ENCODE assay signal across 8 mouse cellular contexts in the genomic region with DNA sequence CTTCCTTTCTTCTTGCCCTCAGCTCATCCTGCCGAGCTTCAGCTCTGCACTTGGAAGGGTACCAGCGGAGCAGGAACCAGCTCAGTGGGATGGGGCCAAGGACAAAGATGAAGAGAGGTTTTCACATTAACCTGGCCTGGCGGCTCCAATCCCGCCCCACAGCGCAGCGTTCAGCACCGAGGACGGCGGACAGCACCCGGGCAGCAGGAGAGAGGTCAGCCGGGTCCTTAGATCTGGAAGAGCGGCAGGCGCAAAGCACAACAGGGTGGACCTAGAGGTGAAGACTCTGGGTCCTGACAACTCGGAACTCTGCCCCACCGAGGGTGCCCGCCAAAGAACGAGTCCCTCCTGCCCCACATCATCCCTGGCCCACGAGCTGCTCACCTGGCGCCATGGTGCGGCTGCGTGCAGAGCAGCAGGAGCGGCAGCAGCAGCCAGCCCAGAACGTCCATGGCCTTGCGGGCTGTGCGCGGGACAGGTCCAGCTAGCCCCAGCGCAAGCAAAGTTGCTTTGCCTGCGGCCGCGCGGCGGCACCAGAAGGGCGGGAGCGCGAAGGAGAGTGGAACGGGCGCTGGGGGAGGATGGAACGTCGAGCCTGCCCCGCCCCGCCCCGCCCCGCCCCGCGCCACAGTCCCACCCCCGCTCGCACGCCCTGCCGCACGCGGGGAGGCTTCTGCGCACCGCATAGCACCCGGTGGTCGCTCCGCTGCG. TPM values are rescaled to one million over a fixed set of nuclear protein-coding genes. Genes with fewer than 3 reads are reported as not detected.
A peak's percentile ranks its signal among the peaks of the same experiment; 100 is the strongest.
DNase-seq lines count a peak whose midpoint lies in the region; ATAC-seq and TF ChIP-seq lines count a peak whose summit lies in the region.

A gene (minus strand): TSS at position 602 of the 711 bp plus-strand sequence.

- no peak for TF ChIP-seq EP300 in heart, postnatal 0 days (IDR thresholded peaks at IDR 0.05; ENCODE audit: low read depth)

- peak within 1 kb of the TSS; percentile 88 for H3K4me2 ChIP-seq in embryonic facial prominence, embryonic 12.5 days (replicated peaks)
- peak within 1 kb of the TSS; percentile 47 for H3K4me2 ChIP-seq in heart, postnatal 0 days (ENCODE audit: low read depth, low read length)
- peak within 1 kb of the TSS; percentile 72 for H3K4me2 ChIP-seq in lung, embryonic 15.5 days

- peak; percentile 29 for DNase-seq in CD4-positive helper T cell, adult 2 months (ENCODE audit: low read depth, low spot score)
- DNase-seq in adrenal gland, postnatal 14 days = peak; percentile 84
- DNase-seq in heart, postnatal 0 days (ENCODE audit: low spot score) = peak; percentile 39
- DNase-seq in kidney, postnatal 36 days = peak; percentile 78 to 91
- DNase-seq in retina, embryonic 14.5 days (ENCODE audit: low spot score) = peak; percentile 57
- no peak for DNase-seq in spleen, adult 18-20 months

- no peaks in the 10 kb centered on the region for H3K9me3 ChIP-seq in embryonic facial prominence, embryonic 12.5 days
- H3K9me3 ChIP-seq in heart, postnatal 0 days (replicated peaks; ENCODE audit: control insufficient read depth, low read length) = no peaks in the 10 kb centered on the region
- H3K9me3 ChIP-seq in lung, embryonic 15.5 days = no peaks in the 10 kb centered on the region

- ATAC-seq in embryonic facial prominence, embryonic 12.5 days (ENCODE audit: insufficient number of reproducible peaks, insufficient read depth, low FRiP score, low TSS enrichment) = no peak
- ATAC-seq in heart, postnatal 0 days (ENCODE audit: insufficient read depth, low read depth) = peak; percentile 64
- ATAC-seq in lung, embryonic 15.5 days (ENCODE audit: borderline replicate concordance, extremely low read depth, low FRiP score, low TSS enrichment) = peak; percentile 49; the same call in 1 of the 2 replicates

- H3K4me1 ChIP-seq in embryonic facial prominence, embryonic 12.5 days = 0 out of 2 replicates have a peak, but pooled peaks cover 8% of the 10 kb centered on the region
- no peaks in the 10 kb centered on the region for H3K4me1 ChIP-seq in heart, postnatal 0 days (ENCODE audit: control insufficient read depth, insufficient read depth)
- H3K4me1 ChIP-seq in lung, embryonic 15.5 days = peaks cover 7% of the 10 kb centered on the region

- peaks cover 42% of the 10 kb centered on the region for H3K27me3 ChIP-seq in embryonic facial prominence, embryonic 12.5 days
- peaks cover 45% of the 10 kb centered on the region for H3K27me3 ChIP-seq in heart, postnatal 0 days (ENCODE audit: control insufficient read depth, insufficient read depth, low read length)
- H3K27me3 ChIP-seq in lung, embryonic 15.5 days = peaks cover 29% of the 10 kb centered on the region

- TF ChIP-seq CTCF in heart, postnatal 0 days (IDR thresholded peaks at IDR 0.05; ENCODE audit: low read depth) = no peak

- under 1% methylated on average over 42 of the region's 57 CpGs for WGBS in embryonic facial prominence, embryonic 12.5 days
- WGBS in heart, postnatal 0 days = 2% methylated on average over 36 of the region's 57 CpGs
- 1% methylated on average over 38 of the region's 57 CpGs for WGBS in lung, embryonic 15.5 days

- H3K4me3 ChIP-seq in embryonic facial prominence, embryonic 12.5 days = peak within 1 kb of the TSS; percentile 41
- H3K4me3 ChIP-seq in heart, postnatal 0 days (ENCODE audit: low read depth, low read length) = peak within 1 kb of the TSS; percentile 10
- H3K4me3 ChIP-seq in lung, embryonic 15.5 days = peak within 1 kb of the TSS; percentile 33

- H3K9ac ChIP-seq in embryonic facial prominence, embryonic 12.5 days = peak within 1 kb of the TSS; percentile 33; the same call in 1 of the 2 replicates
- H3K9ac ChIP-seq in heart, postnatal 0 days (replicated peaks; ENCODE audit: low read depth, low read length) = no peak within 1 kb of the TSS
- no peak within 1 kb of the TSS for H3K9ac ChIP-seq in lung, embryonic 15.5 days

- H3K27ac ChIP-seq in embryonic facial prominence, embryonic 12.5 days = no peak within 1 kb of the TSS
- H3K27ac ChIP-seq in heart, postnatal 0 days (ENCODE audit: low read depth) = no peak within 1 kb of the TSS
- H3K27ac ChIP-seq in lung, embryonic 15.5 days = no peak within 1 kb of the TSS

- no peaks in the 10 kb centered on the region for H3K36me3 ChIP-seq in embryonic facial prominence, embryonic 12.5 days
- H3K36me3 ChIP-seq in heart, postnatal 0 days (replicated peaks; ENCODE audit: control insufficient read depth, insufficient read depth, low read length) = no peaks in the 10 kb centered on the region
- no peaks in the 10 kb centered on the region for H3K36me3 ChIP-seq in lung, embryonic 15.5 days

RNA-seq across cellular contexts. Expression of the gene that starts here (rescaled TPM):
- 0.11 and 0.19 TPM in 2 replicates for total RNA-seq in adrenal gland, postnatal 14 days (2021)
- polyA plus RNA-seq in embryonic facial prominence, embryonic 12.5 days (2016; fragmentation: Nextera tagmentation; extraction: Ambion mirVana) = not detected in 2 replicates
- 0.15 TPM in 1 of 2 replicates, not detected in the other for total RNA-seq in heart, postnatal 0 days (2014; rRNA removed; ENCODE audit: low replicate concordance)
- polyA plus RNA-seq in heart, postnatal 0 days (2015; fragmentation: Nextera tagmentation; extraction: Ambion mirVana) = not detected in 2 replicates
- 0.07 TPM in 1 of 2 replicates, not detected in the other for polyA plus RNA-seq in lung, embryonic 15.5 days (2015; fragmentation: Nextera tagmentation; extraction: Ambion mirVana)

Comparison
In these comparisons a context has a peak if more than half of its experiments do, and no peak if none do; other contexts are left out.
1. Peak in DNase-seq in adrenal gland, postnatal 14 days; RNA of the gene not detected or under 1 TPM.
2. Peak in DNase-seq, ATAC-seq, H3K4me3 ChIP-seq and H3K4me2 ChIP-seq in heart, postnatal 0 days; RNA of the gene not detected or under 1 TPM.
3. Peak in ATAC-seq, H3K4me3 ChIP-seq and H3K4me2 ChIP-seq in lung, embryonic 15.5 days; RNA of the gene not detected or under 1 TPM.
4. DNase-seq: peak in CD4-positive helper T cell, adult 2 months (single experiment), kidney, postnatal 36 days (2 of 2) and retina, embryonic 14.5 days (single experiment); none in spleen, adult 18-20 months (0 of 2).
5. Peak in every context shown above with its lines, with median percentiles within 50 percentile points of each other: H3K4me2 ChIP-seq and H3K4me3 ChIP-seq.